Mouse (Mus musculus) CH12.LX (cell line): ENCODE results near the gene Slc34a2. TPM values are rescaled to one million over a fixed set of nuclear protein-coding genes. Genes with fewer than 3 reads are reported as not detected.

Experiments
- DNase-seq: peaks from one replicate; pipeline ENCODE4 v3.0.0-alpha.2; 2013; ENCODE audit errors: extremely low read depth
- H3K27ac ChIP-seq: 2 replicates; pipeline ENCODE4 v1.5.1; 2012; ENCODE audit warnings: low read depth, mild to moderate bottlenecking, control low read depth, moderate library complexity; ENCODE audit not compliant: insufficient read depth
- H3K27me3 ChIP-seq: replicated peaks from 2 replicates; pipeline ENCODE3; 2012; ENCODE audit warnings: inconsistent platforms
- H3K36me3 ChIP-seq, 2 experiments: replicated peaks in 1 of 2; 2 replicates each; pipeline versions ENCODE3 to v1.6.1; 2012; ENCODE audit warnings: inconsistent platforms in 1 of 2, low read length in 1 of 2, mild to moderate bottlenecking in 1 of 2, mixed read lengths in 1 of 2, moderate library complexity in 1 of 2; ENCODE audit not compliant: control insufficient read depth in 1 of 2, insufficient read depth in 1 of 2
- H3K4me1 ChIP-seq, 2 experiments: 2 replicates each; pipeline ENCODE4 v1.6.1; 2012; ENCODE audit warnings: inconsistent platforms in 1 of 2, moderate library complexity in 1 of 2; ENCODE audit not compliant: insufficient read depth in 2 of 2, control insufficient read depth in 1 of 2
- H3K4me2 ChIP-seq: 2 replicates; pipeline ENCODE4 v1.6.1; 2012; ENCODE audit warnings: low read depth, mild to moderate bottlenecking, control low read depth; ENCODE audit not compliant: poor library complexity, insufficient read depth, severe bottlenecking
- H3K4me3 ChIP-seq, 3 experiments: fragments of 150-350 bp in 1 of 3; sonication (generic) in 1 of 3; replicated peaks in 1 of 3; 2 replicates each; pipeline versions ENCODE3 to v1.5.1; 2011 to 2012; ENCODE audit warnings: low read depth in 2 of 3, low read length in 2 of 3, mild to moderate bottlenecking in 2 of 3, moderate library complexity in 2 of 3, control low read depth in 1 of 3, improper control_type of control experiment in 1 of 3, inconsistent platforms in 1 of 3, mixed read lengths in 1 of 3; ENCODE audit not compliant: poor library complexity in 1 of 3
- H3K79me2 ChIP-seq: replicated peaks from 2 replicates; pipeline ENCODE4 v1.6.1; 2012; ENCODE audit warnings: mild to moderate bottlenecking, moderate library complexity; ENCODE audit not compliant: control insufficient read depth, poor library complexity, insufficient read depth, severe bottlenecking; ENCODE audit errors: extremely low read depth
- H3K9ac ChIP-seq: 2 replicates; pipeline ENCODE4 v1.6.1; 2012; ENCODE audit warnings: low read depth, mild to moderate bottlenecking, control low read depth, moderate library complexity; ENCODE audit not compliant: insufficient read depth
- H3K9me3 ChIP-seq: replicated peaks from 2 replicates; pipeline ENCODE3; 2012; ENCODE audit warnings: low read length, inconsistent platforms, mixed read lengths
- CTCF ChIP-seq, 2 experiments: IDR thresholded peaks in 1 of 2; conservative IDR thresholded peaks in 1 of 2; 2 replicates each; pipeline ENCODE4 v1.5.1; 2011 to 2012; ENCODE audit warnings: low read depth in 2 of 2, low read length in 2 of 2, improper control_type of control experiment in 1 of 2, inconsistent platforms in 1 of 2, mild to moderate bottlenecking in 1 of 2, moderate library complexity in 1 of 2
- E2F4 ChIP-seq: IDR thresholded peaks from 2 replicates; pipeline ENCODE4 v1.6.1; 2011; ENCODE audit warnings: low read depth, low read length, improper control_type of control experiment; ENCODE audit not compliant: insufficient replicate concordance
- EP300 ChIP-seq: IDR thresholded peaks from 2 replicates; pipeline ENCODE4 v1.6.1; 2011; ENCODE audit warnings: low read length, improper control_type of control experiment
- ETS1 ChIP-seq: conservative IDR thresholded peaks from 2 replicates; pipeline ENCODE4 v1.6.1; 2012; ENCODE audit warnings: low read depth, mild to moderate bottlenecking, inconsistent platforms, low read length, improper control_type of control experiment, moderate library complexity
- IRF4 ChIP-seq: IDR thresholded peaks from 2 replicates; pipeline ENCODE4 v1.6.1; 2014; ENCODE audit warnings: low read depth, mild to moderate bottlenecking, inconsistent platforms, low read length, improper control_type of control experiment
- JUND ChIP-seq: conservative IDR thresholded peaks from 2 replicates; pipeline ENCODE4 v1.6.1; 2011; ENCODE audit warnings: low read depth, low read length, improper control_type of control experiment
- KAT2A ChIP-seq: IDR thresholded peaks from 2 replicates; pipeline ENCODE4 v1.6.1; 2012; ENCODE audit warnings: low read length, improper control_type of control experiment, inconsistent platforms; ENCODE audit not compliant: insufficient replicate concordance
- MAFK ChIP-seq: IDR thresholded peaks from 2 replicates; pipeline ENCODE4 v1.6.1; 2011; ENCODE audit warnings: low read length, improper control_type of control experiment; ENCODE audit not compliant: insufficient replicate concordance
- MAX ChIP-seq: IDR thresholded peaks from 2 replicates; pipeline ENCODE4 v1.6.1; 2011; ENCODE audit warnings: low read length, improper control_type of control experiment
- MEF2A ChIP-seq: IDR thresholded peaks from 2 replicates; pipeline ENCODE4 v1.6.1; 2014; ENCODE audit warnings: low read depth, mild to moderate bottlenecking, inconsistent platforms, low read length, improper control_type of control experiment, borderline replicate concordance
- MYC ChIP-seq: IDR thresholded peaks from 2 replicates; pipeline ENCODE4 v1.6.1; 2011; ENCODE audit warnings: low read depth, mild to moderate bottlenecking, improper control_type of control experiment, low read length
- NRF1 ChIP-seq: IDR thresholded peaks from 2 replicates; pipeline ENCODE4 v1.6.1; 2014; ENCODE audit warnings: low read depth, mild to moderate bottlenecking, inconsistent platforms, low read length, improper control_type of control experiment, moderate library complexity
- PAX5 ChIP-seq: IDR thresholded peaks from 2 replicates; pipeline ENCODE4 v1.6.1; 2012; ENCODE audit warnings: low read length, inconsistent platforms, mixed read lengths
- RCOR1 ChIP-seq: conservative IDR thresholded peaks from 2 replicates; pipeline ENCODE4 v1.6.1; 2012; ENCODE audit warnings: low read depth, mild to moderate bottlenecking, inconsistent platforms, low read length, improper control_type of control experiment
- SIN3A ChIP-seq: IDR thresholded peaks from 2 replicates; pipeline ENCODE4 v1.6.1; 2012; ENCODE audit warnings: low read length, improper control_type of control experiment, inconsistent platforms
- TCF12 ChIP-seq: IDR thresholded peaks from 2 replicates; pipeline ENCODE4 v1.6.1; 2014; ENCODE audit warnings: low read depth, mild to moderate bottlenecking, inconsistent platforms, low read length, improper control_type of control experiment
- ZC3H11A ChIP-seq: IDR thresholded peaks from 2 replicates; pipeline ENCODE4 v1.6.1; 2012; ENCODE audit warnings: low read depth, mild to moderate bottlenecking, inconsistent platforms, low read length, improper control_type of control experiment
- ZKSCAN1 ChIP-seq: IDR thresholded peaks from 2 replicates; pipeline ENCODE4 v1.6.1; 2012; ENCODE audit warnings: low read depth, inconsistent platforms, low read length, improper control_type of control experiment, borderline replicate concordance
- ZMIZ1 ChIP-seq: IDR thresholded peaks from 2 replicates; pipeline ENCODE4 v1.6.1; 2012; ENCODE audit warnings: low read depth, mild to moderate bottlenecking, inconsistent platforms, low read length, improper control_type of control experiment
- dilution Hi-C: fragments of 300-500 bp; cut with MboI; formaldehyde crosslinking; loops from 2 replicates; pipeline ENCODE4 v1.14.3; 2020; ENCODE audit warnings: low sequenced_read_pairs; ENCODE audit not compliant: extremely low pct_unique_long_range_greater_than_20kb, extremely low pct_ligation_motif_present
- in situ Hi-C: fragments of 300-500 bp; cut with MboI; formaldehyde crosslinking; loops from 3 replicates; pipeline ENCODE4 v1.14.3; 2019; ENCODE audit warnings: low sequenced_read_pairs, low pct_ligation_motif_present, low pct_unique_long_range_greater_than_20kb, mixed read lengths
- polyA plus RNA-seq: library from polyadenylated mRNA; unstranded; fragments of >175 nt; gene quantifications from 2 replicates; pipeline ENCODE4 v1.2.1, GENCODE M21; 2012; ENCODE audit warnings: low read depth; ENCODE audit not compliant: insufficient read length
- total RNA-seq, 2 experiments: library from RNA; depleted of rRNA; stranded (reverse); fragments of 300-350 nt in 1 of 2; fragments of >200 nt in 1 of 2; gene quantifications; 2 replicates each; pipeline ENCODE4 v1.2.3; 2012 to 2014

The Slc34a2 gene
- total and polyA plus RNA-seq, 3 experiments = not detected

DNA sequence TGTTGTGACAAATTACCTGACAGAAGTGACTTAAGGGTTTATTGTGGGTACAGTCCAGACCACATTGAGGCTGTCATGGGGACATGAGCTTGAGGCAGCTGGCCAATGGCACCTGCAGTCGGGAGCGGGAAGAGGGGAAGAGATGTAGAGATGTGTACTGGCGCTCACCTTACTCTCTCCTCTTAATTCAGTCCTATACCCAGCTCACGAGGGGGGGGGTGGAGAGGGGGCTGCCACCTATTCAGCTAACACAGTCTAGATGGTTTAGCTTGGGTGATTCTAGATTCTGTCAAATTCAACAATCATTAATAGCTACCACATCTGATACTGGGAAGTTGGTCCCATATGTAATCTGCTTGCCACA is 28.1 kb upstream of the Slc34a2 start:
- Histone ChIP-seq H3K4me1 (peaks cover 0 to 8% of the 10 kb centered on the region in 2 experiments; a peak in 2 of 4 replicates), H3K27ac (no peak overlapping the region), H3K27me3 (no peaks in the 10 kb centered on the region), H3K9ac (no peak overlapping the region), H3K36me3 (no peaks in the 10 kb centered on the region), H3K9me3 (no peaks in the 10 kb centered on the region), H3K4me3 (no peak overlapping the region), H3K4me2 (no peak overlapping the region), H3K79me2 (no peaks in the 10 kb centered on the region)
- no peak for DNase-seq
- no peak for TF ChIP-seq MAX
- TF ChIP-seq MYC = no peak
- no peak for TF ChIP-seq ZMIZ1
- no peak for TF ChIP-seq MEF2A
- no peak for TF ChIP-seq TCF12
- no peak for TF ChIP-seq NRF1
- TF ChIP-seq ETS1 = no peak
- no peak for TF ChIP-seq ZC3H11A
- TF ChIP-seq EP300 = no peak
- no peak for TF ChIP-seq PAX5
- no peak for TF ChIP-seq KAT2A
- dilution Hi-C loops = no loop called here
- in situ Hi-C loops = no loop called here

DNA sequence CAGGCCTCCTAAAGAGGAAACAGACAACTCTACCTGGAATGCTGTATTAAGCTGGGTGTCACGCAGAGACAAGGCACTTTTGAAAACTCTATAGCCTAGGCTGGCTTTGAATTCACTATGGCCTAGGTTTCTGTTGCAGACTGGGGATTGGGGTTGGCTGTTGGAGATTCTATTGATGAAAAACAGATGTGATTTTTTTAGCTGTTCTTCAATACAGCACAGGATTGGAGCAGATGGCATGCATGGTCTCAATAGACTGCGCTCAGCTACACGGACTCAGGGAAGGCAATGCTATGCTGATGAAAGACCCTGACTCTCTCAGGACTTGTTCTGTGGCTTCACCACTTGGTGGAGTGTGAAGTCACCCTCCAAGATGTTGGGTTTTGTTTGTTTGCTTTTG is 26.6 kb upstream of the Slc34a2 start:
- TF ChIP-seq E2F4 (no peak), RCOR1 (no peak), ETS1 (no peak), TCF12 (no peak), MYC (no peak), ZMIZ1 (no peak)
- Histone ChIP-seq H3K27ac (no peak overlapping the region), H3K79me2 (no peaks in the 10 kb centered on the region), H3K4me2 (no peak overlapping the region), H3K27me3 (no peaks in the 10 kb centered on the region), H3K4me1 (peaks cover 0 to 8% of the 10 kb centered on the region in 2 experiments; a peak in 2 of 4 replicates), H3K9me3 (no peaks in the 10 kb centered on the region), H3K36me3 (no peaks in the 10 kb centered on the region), H3K9ac (no peak overlapping the region), H3K4me3 (no peak overlapping the region)
- dilution Hi-C loops (no loop called here), in situ Hi-C loops (no loop called here)
- DNase-seq = no peak

GRCm38 (mm10) chr5:53016606-53017005 is 21.3 kb upstream of the Slc34a2 start:
- Histone ChIP-seq H3K27ac (no peak overlapping the region), H3K36me3 (no peaks in the 10 kb centered on the region), H3K79me2 (no peaks in the 10 kb centered on the region), H3K9me3 (peaks cover 2% of the 10 kb centered on the region), H3K4me1 (no peaks in the 10 kb centered on the region), H3K27me3 (no peaks in the 10 kb centered on the region), H3K4me2 (no peak overlapping the region), H3K9ac (no peak overlapping the region), H3K4me3 (no peak overlapping the region)
- no peak for DNase-seq
- TF ChIP-seq MAX = no peak
- no peak for TF ChIP-seq EP300
- TF ChIP-seq CTCF (conservative IDR thresholded peaks at IDR 0.05 in 1 of 2, IDR thresholded peaks at IDR 0.05 in 1 of 2; ENCODE audit: low read depth in 2 of 2, low read length in 2 of 2) = no peak
- TF ChIP-seq ZKSCAN1 = no peak
- no peak for TF ChIP-seq NRF1
- no peak for TF ChIP-seq JUND
- no peak for TF ChIP-seq IRF4
- TF ChIP-seq MAFK = no peak
- no peak for TF ChIP-seq MEF2A
- TF ChIP-seq SIN3A = no peak
- in situ Hi-C loops = no loop called here
- dilution Hi-C loops = no loop called here
